Mouse (Mus musculus) heart, postnatal 36 days (tissue): Measurements from ENCODE around the gene Gtf2a1l. TPM values are rescaled to one million over a fixed set of nuclear protein-coding genes. Genes with fewer than 3 reads are reported as not detected.

Experiments
- DNase-seq, 2 experiments: peaks; one replicate each; pipeline ENCODE4 v3.0.0; 2021 to 2022
- intact Hi-C: fragments of 180-260 bp; cut with DNase I; formaldehyde crosslinking; loops from one replicate; pipeline ENCODE4 v1.15.1; 2025
- total RNA-seq, 2 experiments: library from RNA; stranded (reverse); gene quantifications; 2 replicates each; pipeline ENCODE4 v1.2.3; 2021

Gtf2a1l gene
- total RNA-seq, 2 experiments from 2014 or later = not detected

GRCm38 (mm10) chr17:88764136-88764485 is 95.7 kb downstream of the Gtf2a1l start:
- DNase-seq = no peak
- intact Hi-C loops = no loop called here

Other genes starting within 250 kb of the Gtf2a1l start
- gene Foxn2, start 227.9 kb upstream of the Gtf2a1l start, total RNA-seq = 1 to 10 TPM; 8.7 to 9.9 TPM
- gene Ppp1r21, start 138.5 kb upstream of the Gtf2a1l start, total RNA-seq = 10 to 100 TPM in 1 of 2 experiments, 1 to 10 TPM in 1; 9.6 to 13.4 TPM
- gene Ston1, start 71.0 kb upstream of the Gtf2a1l start, total RNA-seq = 10 to 100 TPM; 17.4 to 20.3 TPM
- under 1 TPM in 1 of 2 experiments, not detected in 1; 0.16 TPM for gene Lhcgr, start 123.3 kb downstream of the Gtf2a1l start, total RNA-seq